Mouse (Mus musculus) cerebellum, adult 2 months (tissue): ENCODE data around the gene Myh1.

Experiments
- CTCF ChIP-seq: fragments of 200-500 bp; IDR thresholded peaks from 2 replicates; pipeline ENCODE4 v1.5.1; 2011; ENCODE audit warnings: low read depth, mild to moderate bottlenecking, control low read depth, low read length, moderate library complexity, borderline replicate concordance; ENCODE audit not compliant: insufficient read depth
- POLR2A ChIP-seq: fragments of 200-500 bp; IDR thresholded peaks from 2 replicates; pipeline ENCODE4 v1.6.1; 2011; ENCODE audit warnings: low read length, control low read depth, borderline replicate concordance; ENCODE audit not compliant: insufficient read depth

- TF ChIP-seq POLR2A: no peak
- TF ChIP-seq CTCF: no peak
These were observed 35.0 kb upstream of the Myh1 start for GRCm38 (mm10) chr11:67164851-67165250.
